Mouse (Mus musculus) MEL (cell line): Measurements from ENCODE around the gene 2310050C09Rik. TPM values are rescaled to one million over a fixed set of nuclear protein-coding genes. Genes with fewer than 3 reads are reported as not detected.

Source experiments
- DNase-seq: peaks from one replicate; pipeline ENCODE4 v3.0.0; 2011; ENCODE audit warnings: low read depth, low spot score
- H3K27ac ChIP-seq: 2 replicates; pipeline ENCODE4 v1.5.1; 2012; ENCODE audit warnings: low read depth, mild to moderate bottlenecking, control low read depth, low read length, moderate library complexity; ENCODE audit not compliant: control insufficient read depth
- H3K27me3 ChIP-seq, 2 experiments: fragments of 150-350 bp in 1 of 2; sonication (generic) in 1 of 2; 2 replicates each; pipeline ENCODE4 v1.6.1; 2012; ENCODE audit warnings: low read length in 2 of 2, mild to moderate bottlenecking in 2 of 2, improper control_type of control experiment in 1 of 2, moderate library complexity in 1 of 2; ENCODE audit not compliant: insufficient read depth in 2 of 2, control insufficient read depth in 1 of 2
- H3K36me3 ChIP-seq, 2 experiments: 2 replicates each; pipeline ENCODE4 v1.6.1; 2012 to 2014; ENCODE audit warnings: low read length in 2 of 2, improper control_type of control experiment in 1 of 2, inconsistent platforms in 1 of 2, mild to moderate bottlenecking in 1 of 2; ENCODE audit not compliant: insufficient read depth in 2 of 2, control insufficient read depth in 1 of 2
- H3K4me1 ChIP-seq, 2 experiments: fragments of 150-350 bp in 1 of 2; sonication (generic) in 1 of 2; 2 replicates each; pipeline ENCODE4 v1.6.1; 2012; ENCODE audit warnings: low read length in 2 of 2, improper control_type of control experiment in 1 of 2, mild to moderate bottlenecking in 1 of 2; ENCODE audit not compliant: insufficient read depth in 2 of 2, control insufficient read depth in 1 of 2
- H3K4me3 ChIP-seq, 2 experiments: fragments of 150-350 bp in 1 of 2; sonication (generic) in 1 of 2; 2 replicates each; pipeline ENCODE4 v1.5.1; 2012; ENCODE audit warnings: low read depth in 2 of 2, low read length in 2 of 2, mild to moderate bottlenecking in 2 of 2, moderate library complexity in 2 of 2, control low read depth in 1 of 2, improper control_type of control experiment in 1 of 2; ENCODE audit not compliant: control insufficient read depth in 1 of 2, insufficient read depth in 1 of 2
- H3K79me2 ChIP-seq: 2 replicates; pipeline ENCODE4 v1.6.1; 2012; ENCODE audit warnings: mild to moderate bottlenecking, low read length, moderate library complexity; ENCODE audit not compliant: control insufficient read depth, poor library complexity, insufficient read depth
- H3K9ac ChIP-seq: 2 replicates; pipeline ENCODE4 v1.6.1; 2012; ENCODE audit warnings: low read depth, mild to moderate bottlenecking, control low read depth, low read length, moderate library complexity; ENCODE audit not compliant: control insufficient read depth, poor library complexity, severe bottlenecking
- H3K9me3 ChIP-seq: fragments of 150-350 bp; sonication (generic); replicated peaks from 2 replicates; pipeline ENCODE4 v1.6.1; 2012; ENCODE audit warnings: mild to moderate bottlenecking, low read length, improper control_type of control experiment, moderate library complexity; ENCODE audit not compliant: insufficient read depth
- BHLHE40 ChIP-seq: IDR thresholded peaks from 2 replicates; pipeline ENCODE4 v1.6.1; 2012; ENCODE audit warnings: low read depth, mild to moderate bottlenecking, inconsistent platforms, low read length, improper control_type of control experiment, borderline replicate concordance
- E2F4 ChIP-seq: IDR thresholded peaks from 2 replicates; pipeline ENCODE4 v1.6.1; 2011; ENCODE audit warnings: low read depth, low read length, improper control_type of control experiment, borderline replicate concordance
- ELF1 ChIP-seq: IDR thresholded peaks from 2 replicates; pipeline ENCODE4 v1.6.1; 2014; ENCODE audit warnings: low read depth, mild to moderate bottlenecking, inconsistent platforms, low read length, improper control_type of control experiment, moderate library complexity
- ETS1 ChIP-seq: IDR thresholded peaks from 2 replicates; pipeline ENCODE4 v1.6.1; 2012; ENCODE audit warnings: low read depth, mild to moderate bottlenecking, inconsistent platforms, low read length, improper control_type of control experiment, moderate library complexity
- GATA1 ChIP-seq: IDR thresholded peaks from 2 replicates; pipeline ENCODE4 v1.6.1; 2011; ENCODE audit warnings: low read depth, low read length, improper control_type of control experiment
- KAT2A ChIP-seq: conservative IDR thresholded peaks from 2 replicates; pipeline ENCODE4 v1.6.1; 2012; ENCODE audit warnings: low read depth, low read length, improper control_type of control experiment, inconsistent platforms
- MAFK ChIP-seq: IDR thresholded peaks from 2 replicates; pipeline ENCODE4 v1.6.1; 2011; ENCODE audit warnings: low read depth, mild to moderate bottlenecking, low read length, improper control_type of control experiment, borderline replicate concordance
- MAZ ChIP-seq: IDR thresholded peaks from 2 replicates; pipeline ENCODE4 v1.6.1; 2012; ENCODE audit warnings: low read depth, mild to moderate bottlenecking, inconsistent platforms, low read length, improper control_type of control experiment
- MEF2A ChIP-seq: IDR thresholded peaks from 2 replicates; pipeline ENCODE4 v1.6.1; 2014; ENCODE audit warnings: low read depth, mild to moderate bottlenecking, inconsistent platforms, low read length, improper control_type of control experiment; ENCODE audit not compliant: poor library complexity, insufficient replicate concordance, severe bottlenecking; ENCODE audit errors: extremely low read depth
- MXI1 ChIP-seq: IDR thresholded peaks from 2 replicates; pipeline ENCODE4 v1.6.1; 2011; ENCODE audit warnings: mild to moderate bottlenecking, low read depth, low read length, improper control_type of control experiment
- MYB ChIP-seq: IDR thresholded peaks from 2 replicates; pipeline ENCODE4 v1.6.1; 2011; ENCODE audit warnings: mild to moderate bottlenecking, low read depth, low read length, improper control_type of control experiment
- NELFE ChIP-seq: IDR thresholded peaks from 2 replicates; pipeline ENCODE4 v1.6.1; 2011; ENCODE audit warnings: low read depth, low read length, improper control_type of control experiment
- NRF1 ChIP-seq: IDR thresholded peaks from 2 replicates; pipeline ENCODE4 v1.6.1; 2014; ENCODE audit warnings: low read depth, mild to moderate bottlenecking, inconsistent platforms, low read length, improper control_type of control experiment, moderate library complexity; ENCODE audit not compliant: poor library complexity, insufficient read depth, severe bottlenecking
- POLR2AphosphoS2 ChIP-seq: IDR thresholded peaks from 2 replicates; pipeline ENCODE4 v1.6.1; 2011; ENCODE audit warnings: low read length, improper control_type of control experiment
- RAD21 ChIP-seq: IDR thresholded peaks from 2 replicates; pipeline ENCODE4 v1.6.1; 2011; ENCODE audit warnings: mild to moderate bottlenecking, low read depth, low read length, improper control_type of control experiment
- SIN3A ChIP-seq: IDR thresholded peaks from 2 replicates; pipeline ENCODE4 v1.6.1; 2012; ENCODE audit warnings: low read length, improper control_type of control experiment, inconsistent platforms
- SMC3 ChIP-seq: IDR thresholded peaks from 2 replicates; pipeline ENCODE4 v1.6.1; 2011; ENCODE audit warnings: low read depth, low read length, improper control_type of control experiment
- TCF12 ChIP-seq: IDR thresholded peaks from 2 replicates; pipeline ENCODE4 v1.6.1; 2014; ENCODE audit warnings: low read depth, mild to moderate bottlenecking, inconsistent platforms, low read length, improper control_type of control experiment, moderate library complexity
- USF1 ChIP-seq: IDR thresholded peaks from 2 replicates; pipeline ENCODE4 v1.6.1; 2014; ENCODE audit warnings: low read depth, mild to moderate bottlenecking, inconsistent platforms, low read length, improper control_type of control experiment, moderate library complexity
- ZC3H11A ChIP-seq: IDR thresholded peaks from 2 replicates; pipeline ENCODE4 v1.6.1; 2012; ENCODE audit warnings: low read depth, mild to moderate bottlenecking, inconsistent platforms, low read length, improper control_type of control experiment
- ZMIZ1 ChIP-seq: IDR thresholded peaks from 2 replicates; pipeline ENCODE4 v1.6.1; 2012; ENCODE audit warnings: low read depth, mild to moderate bottlenecking, inconsistent platforms, low read length, improper control_type of control experiment, moderate library complexity
- ZNF384 ChIP-seq: IDR thresholded peaks from 2 replicates; pipeline ENCODE4 v1.6.1; 2012; ENCODE audit warnings: low read depth, mild to moderate bottlenecking, inconsistent platforms, low read length, improper control_type of control experiment
- polyA plus RNA-seq, 2 experiments: library from polyadenylated mRNA; stranded (reverse) in 1 of 2; unstranded in 1 of 2; fragments of >175 nt in 1 of 2; fragments of >200 nt in 1 of 2; gene quantifications; 2 replicates each; pipeline versions ENCODE4 v1.2.1 to v1.2.4; 2012; ENCODE audit warnings: low replicate concordance in 2 of 2, low read depth in 1 of 2; ENCODE audit not compliant: insufficient read length in 2 of 2, insufficient read depth in 1 of 2, missing spikeins in 1 of 2
- total RNA-seq: library from RNA; depleted of rRNA; stranded (reverse); fragments of 300-350 nt; gene quantifications from 2 replicates; pipeline ENCODE4 v1.2.3, GENCODE M21; 2012

2310050C09Rik gene
- total and polyA plus RNA-seq, 3 experiments: not detected

DNA sequence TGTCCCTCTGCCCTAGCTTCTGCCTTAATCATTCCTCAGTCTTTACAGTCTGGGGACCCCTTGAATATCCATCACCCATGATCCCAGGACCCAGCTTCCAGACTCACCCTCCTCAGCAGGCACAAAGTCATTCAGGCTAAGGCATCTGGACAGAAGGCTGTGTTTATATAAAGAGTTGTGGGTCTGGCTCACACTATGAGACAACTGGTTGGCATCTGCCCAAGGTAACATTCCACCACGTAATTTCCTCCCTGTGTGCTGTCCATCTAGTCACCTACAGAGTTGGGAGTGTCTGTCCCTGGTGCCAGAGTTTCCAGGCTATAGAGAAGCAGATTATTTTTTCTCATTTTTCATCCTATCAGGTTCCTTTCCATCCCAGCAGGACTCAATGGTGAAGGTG lies 42.9 kb downstream of the 2310050C09Rik start, which contains the start of gene Kprp:
TSS of gene Kprp (minus strand) at position 140 of the 400 bp plus-strand sequence.
- Histone ChIP-seq H3K4me1 (no peaks in the 10 kb centered on the region), H3K9me3 (no peaks in the 10 kb centered on the region), H3K4me3 (no peak within 1 kb of the TSS), H3K36me3 (no peaks in the 10 kb centered on the region), H3K27ac (no peak within 1 kb of the TSS), H3K27me3 (no peaks in the 10 kb centered on the region), H3K9ac (no peak within 1 kb of the TSS), H3K79me2 (no peaks in the 10 kb centered on the region)
- no peak for DNase-seq
- no peak for TF ChIP-seq BHLHE40
- no peak for TF ChIP-seq ETS1
- no peak for TF ChIP-seq ZC3H11A
- no peak for TF ChIP-seq TCF12
- no peak for TF ChIP-seq NELFE
- TF ChIP-seq USF1: no peak
- no peak for TF ChIP-seq SMC3
- no peak for TF ChIP-seq GATA1
- TF ChIP-seq RAD21: no peak
- TF ChIP-seq MXI1: no peak
- no peak for TF ChIP-seq MEF2A
- TF ChIP-seq E2F4: no peak
- TF ChIP-seq SIN3A: no peak
- no peak for TF ChIP-seq MAZ
- TF ChIP-seq NRF1: no peak
- TF ChIP-seq ELF1: no peak
- TF ChIP-seq MAFK: no peak

GRCm38 (mm10) chr3:92825808-92826207 lies 44.2 kb downstream of the 2310050C09Rik start:
- no peak overlapping the region for H3K27ac ChIP-seq
- no peak for DNase-seq
- no peak overlapping the region for H3K4me3 ChIP-seq
- H3K79me2 ChIP-seq: no peaks in the 10 kb centered on the region
- no peaks in the 10 kb centered on the region for H3K36me3 ChIP-seq
- no peak for TF ChIP-seq ZNF384
- no peak for TF ChIP-seq SMC3
- TF ChIP-seq KAT2A: no peak
- TF ChIP-seq ZMIZ1: no peak
- TF ChIP-seq MYB: no peak
- TF ChIP-seq USF1: no peak
- no peak for TF ChIP-seq NRF1
- no peak for TF ChIP-seq POLR2AphosphoS2
- no peak for TF ChIP-seq GATA1
- TF ChIP-seq E2F4: no peak
- no peak overlapping the region for H3K9ac ChIP-seq
- no peaks in the 10 kb centered on the region for H3K27me3 ChIP-seq
- H3K4me1 ChIP-seq: no peaks in the 10 kb centered on the region
- no peaks in the 10 kb centered on the region for H3K9me3 ChIP-seq
